Mouse (Mus musculus): ENCODE measurements at regions not wholly inside any gene's neighbourhood (a gene's known extent, or its start where the extent isn't known, plus 50 kb on each side); places are given as distances from the start of the nearest gene placed in this dataset.

DNA sequence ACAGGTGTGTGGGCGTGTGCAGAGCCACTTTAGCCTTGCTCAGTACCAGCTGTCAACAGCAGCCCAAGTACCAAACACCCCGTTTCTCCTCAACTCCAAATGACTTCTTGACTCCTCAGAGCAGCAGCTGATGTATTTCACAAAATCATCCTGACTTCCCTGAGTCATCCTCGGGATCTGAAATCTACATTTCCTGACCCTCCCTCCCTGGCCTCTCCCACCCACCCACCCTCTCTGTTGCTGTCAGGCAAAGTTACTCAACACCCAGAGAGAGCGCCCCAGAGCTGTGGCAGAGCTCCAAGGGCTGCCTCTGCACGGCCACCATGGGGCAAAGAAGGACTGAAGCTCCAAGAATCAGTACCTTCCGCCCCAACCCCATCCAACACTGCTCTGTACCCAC is 83.5 kb upstream of the Cyp1b1 start:
- no peak for DNase-seq

DNA sequence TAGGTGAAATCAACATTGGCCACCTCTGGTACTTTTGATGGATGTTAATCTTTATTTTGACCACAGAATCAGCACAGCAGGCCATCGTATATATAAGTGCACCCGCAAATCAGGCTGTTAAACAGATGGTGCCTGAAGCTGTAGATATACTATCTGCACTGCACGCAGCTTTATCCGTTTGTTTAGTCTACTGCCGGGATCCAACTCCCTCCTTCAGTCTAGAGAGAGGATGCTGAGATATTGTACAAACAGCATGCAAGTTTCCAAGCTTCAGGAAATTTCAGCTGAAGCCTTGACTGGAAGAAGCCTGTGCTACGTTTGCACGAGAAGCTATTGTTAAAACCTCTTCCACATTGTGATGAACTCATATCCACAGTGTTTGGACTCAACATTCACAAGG is 75.3 kb upstream of the Cyp1b1 start:
- no peak for DNase-seq

DNA sequence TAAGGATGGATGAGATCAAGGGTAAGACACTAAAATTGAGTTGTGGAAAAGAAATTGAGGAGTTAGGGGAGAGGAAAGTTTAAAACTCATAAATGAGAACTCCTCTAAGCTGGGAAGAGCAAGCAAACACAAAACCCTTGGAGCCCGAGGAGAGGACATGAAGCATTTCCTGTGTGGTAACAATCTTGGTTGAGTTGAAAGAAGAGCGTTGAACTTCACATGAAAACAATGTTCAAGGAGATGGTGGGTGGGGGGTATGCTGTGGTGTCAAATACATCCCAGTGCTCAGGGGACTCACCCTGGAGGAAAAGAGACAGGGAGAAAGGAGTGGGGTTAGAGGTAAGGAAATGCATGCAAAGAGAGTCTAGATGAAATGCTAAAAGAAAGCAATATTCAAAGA is 72.3 kb upstream of the Cyp1b1 start:
- DNase-seq, result no peak

DNA sequence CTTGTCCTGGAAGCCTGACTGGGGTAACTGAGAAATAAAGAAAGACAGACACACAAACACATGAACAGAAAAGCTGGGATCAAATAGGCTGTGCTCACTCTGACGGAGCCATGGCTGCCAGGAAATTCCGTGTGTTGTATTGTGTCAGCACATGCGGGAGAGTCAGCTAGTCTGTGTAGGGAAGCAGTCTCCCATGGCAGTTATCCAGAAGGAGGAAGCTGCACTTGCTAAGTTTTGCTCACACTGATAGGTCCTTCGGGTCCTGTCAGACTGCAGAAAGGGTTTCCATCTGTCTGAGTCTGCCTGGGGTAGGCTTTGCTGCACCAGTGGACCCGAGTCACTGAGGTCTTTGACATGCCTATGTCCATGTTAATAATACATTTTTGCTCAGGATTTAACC is 71.8 kb upstream of the Cyp1b1 start:
- DNase-seq, result no peak

DNA sequence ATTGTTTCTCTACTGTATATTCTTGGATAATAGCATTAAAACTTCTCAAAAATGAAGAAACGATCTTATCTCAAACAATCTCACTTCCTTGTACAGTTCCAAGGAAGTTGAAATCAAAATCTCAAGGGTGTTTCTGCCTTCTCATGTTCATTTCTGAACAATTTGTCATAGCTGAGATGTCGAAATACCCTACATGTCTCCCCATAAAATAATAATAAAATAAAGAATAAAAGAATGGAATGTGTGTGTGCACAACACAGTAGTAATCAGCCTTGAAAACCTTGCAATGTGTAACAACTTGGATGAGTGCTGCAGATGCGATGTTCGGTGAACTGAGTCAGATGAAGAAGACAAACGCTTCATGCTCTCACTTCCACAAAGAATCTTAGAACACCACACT is 71.4 kb upstream of the Cyp1b1 start:
- DNase-seq, result no peak

DNA sequence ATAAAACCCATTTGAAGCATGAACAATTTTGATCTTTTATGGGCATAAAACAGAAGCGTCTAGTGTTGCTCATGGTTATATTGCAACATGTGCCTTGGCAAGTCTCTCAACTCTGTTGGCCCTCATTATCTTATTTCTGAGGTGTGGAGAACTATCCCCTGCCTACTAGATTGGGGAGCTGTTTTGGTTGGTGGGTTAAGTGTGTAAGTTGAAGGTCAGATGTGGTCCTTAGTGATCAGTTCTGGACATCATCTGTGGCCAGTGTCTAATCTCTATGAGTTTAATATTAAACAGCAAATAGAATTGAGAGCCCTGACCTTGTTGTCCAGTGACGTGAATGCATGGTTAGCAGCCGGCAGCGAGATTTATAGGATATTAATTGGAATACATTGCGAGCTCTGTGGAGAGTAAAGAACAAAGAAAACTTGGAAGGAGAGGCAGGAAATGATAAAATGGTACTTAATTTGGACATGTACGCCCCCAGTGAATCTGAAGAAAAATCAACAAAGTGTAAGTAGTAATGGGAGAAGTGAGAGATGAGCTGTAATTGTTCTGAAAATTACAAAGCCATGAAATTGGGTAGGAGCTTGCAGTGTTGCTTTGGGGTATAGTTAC is 69.5 kb upstream of the Cyp1b1 start:
- no peak for DNase-seq

DNA sequence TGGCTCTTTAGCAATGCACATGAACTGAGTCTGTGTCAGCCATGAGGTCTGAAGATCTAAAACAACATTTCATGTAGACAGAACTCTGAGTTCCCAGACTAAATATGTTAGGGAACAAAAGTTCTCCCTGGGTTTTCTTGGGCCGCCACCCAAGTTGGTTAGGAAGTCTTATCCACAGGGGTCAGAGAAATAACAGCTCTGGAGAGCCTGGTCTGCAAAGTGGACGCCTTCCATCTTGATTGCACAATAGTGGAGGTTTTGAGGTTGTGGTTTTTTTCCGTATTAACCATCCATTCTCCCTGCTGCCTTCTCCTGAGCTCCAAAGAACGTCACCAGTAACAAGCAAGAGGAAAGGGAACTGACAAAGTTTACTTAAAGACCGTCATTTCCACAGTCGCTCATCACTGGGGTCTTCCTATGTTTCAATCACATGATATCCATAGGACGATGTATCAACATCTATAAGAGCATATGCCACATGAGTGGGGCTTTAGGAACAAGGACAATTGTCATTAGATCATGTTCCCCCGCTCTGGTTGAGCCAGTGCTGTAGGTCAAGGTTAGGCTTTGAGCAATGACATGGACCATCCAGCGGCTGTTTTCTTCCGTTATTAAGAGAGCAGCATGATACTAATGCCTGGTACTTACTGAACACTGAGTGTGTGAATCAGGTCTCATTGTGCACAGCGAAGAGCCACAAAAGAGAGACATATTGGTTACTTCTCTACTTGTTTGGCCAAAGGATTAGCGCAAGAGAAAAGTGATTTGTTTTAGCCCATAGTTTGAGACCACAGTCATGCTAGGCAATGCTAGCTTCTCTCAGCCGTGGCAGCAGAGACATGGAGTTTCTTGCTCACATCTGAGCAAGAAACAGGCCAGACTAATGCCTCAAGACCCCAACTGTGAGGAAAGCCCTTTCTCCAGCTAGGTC is 67.1 kb upstream of the Cyp1b1 start:
- no peak for DNase-seq

DNA sequence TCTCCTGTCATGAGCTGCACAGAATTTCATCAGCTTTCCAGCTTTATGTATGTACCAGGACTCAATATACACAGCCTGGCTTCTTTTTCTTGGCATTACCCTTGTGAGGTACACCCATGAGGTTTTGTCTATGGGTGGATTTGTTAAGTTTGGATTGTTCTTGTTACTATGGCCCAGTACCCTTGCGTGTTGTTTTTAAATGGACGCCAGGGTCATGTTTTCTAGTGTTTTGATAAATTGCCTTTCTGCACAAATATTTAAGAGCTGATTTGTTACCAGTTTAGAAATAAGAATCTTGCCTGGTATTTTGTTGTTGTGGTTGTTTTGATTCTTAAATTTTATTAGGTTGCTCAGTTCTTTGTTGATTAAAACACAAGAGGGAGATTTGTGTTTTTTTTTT is 66.4 kb upstream of the Cyp1b1 start:
- DNase-seq, result no peak

DNA sequence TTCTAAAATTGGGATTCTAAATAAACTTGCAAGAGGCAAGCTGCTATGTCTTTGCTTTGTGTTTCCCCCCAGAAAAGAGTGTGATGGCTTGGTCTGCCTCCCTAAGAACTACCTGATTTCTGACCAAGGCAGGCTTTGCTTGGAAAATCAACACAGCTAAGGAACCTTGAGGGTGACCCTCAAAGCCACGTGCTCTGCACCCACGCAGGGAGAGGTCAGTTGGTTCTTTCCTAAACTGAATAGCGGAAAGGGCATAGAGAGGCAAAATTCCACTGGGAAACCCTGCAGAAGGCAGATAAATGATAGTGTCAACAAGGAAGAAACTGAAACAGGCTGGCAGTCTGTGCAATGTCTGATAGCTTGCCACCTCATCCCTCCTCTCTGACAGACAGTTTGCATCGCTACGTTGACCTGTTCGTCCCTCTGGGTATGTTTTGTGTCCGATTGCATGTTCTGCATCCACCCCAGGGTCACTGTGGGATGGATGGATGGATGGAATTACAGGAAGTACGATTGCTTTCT is 63.1 kb upstream of the Cyp1b1 start:
- no peak for DNase-seq

DNA sequence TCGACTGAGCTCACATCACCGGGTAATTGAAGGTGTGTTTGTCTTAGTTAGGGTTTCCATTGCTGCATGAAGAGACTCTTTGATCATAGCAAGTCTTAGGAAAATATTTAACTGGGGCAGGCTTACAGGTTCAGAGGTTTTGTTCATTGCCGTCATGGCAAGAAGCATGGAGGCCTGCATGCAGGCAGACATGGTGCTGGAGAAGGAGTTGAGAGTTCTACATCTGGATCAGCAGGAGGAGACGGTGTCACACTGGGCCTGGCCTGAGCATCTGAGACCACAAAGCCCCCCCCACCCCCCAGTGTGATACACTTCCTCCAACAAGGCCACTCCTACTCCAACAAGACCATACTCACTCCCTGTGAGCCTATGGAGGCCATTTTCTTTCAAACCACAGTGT is 61.3 kb upstream of the Cyp1b1 start:
- no peak for DNase-seq

DNA sequence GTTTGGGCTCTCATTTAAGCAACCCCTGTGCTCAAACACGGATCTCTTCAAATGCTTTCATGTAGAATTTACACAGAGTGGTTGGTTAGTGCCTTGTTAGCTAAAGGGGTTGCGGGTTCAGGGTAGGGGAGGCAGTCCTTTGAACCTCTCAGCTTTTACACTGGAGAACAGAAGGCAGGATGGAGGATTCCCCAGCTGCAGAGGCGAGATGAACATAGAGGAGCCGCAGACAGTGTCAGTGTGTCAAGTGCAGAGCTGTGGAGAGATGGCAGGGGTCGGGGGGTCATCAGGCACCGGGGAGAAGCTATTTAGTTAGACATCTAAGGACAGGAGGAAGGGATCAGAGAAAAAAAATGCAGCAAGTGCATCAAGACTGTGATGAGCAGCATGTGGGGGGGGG is 60.4 kb upstream of the Cyp1b1 start:
- no peak for DNase-seq

DNA sequence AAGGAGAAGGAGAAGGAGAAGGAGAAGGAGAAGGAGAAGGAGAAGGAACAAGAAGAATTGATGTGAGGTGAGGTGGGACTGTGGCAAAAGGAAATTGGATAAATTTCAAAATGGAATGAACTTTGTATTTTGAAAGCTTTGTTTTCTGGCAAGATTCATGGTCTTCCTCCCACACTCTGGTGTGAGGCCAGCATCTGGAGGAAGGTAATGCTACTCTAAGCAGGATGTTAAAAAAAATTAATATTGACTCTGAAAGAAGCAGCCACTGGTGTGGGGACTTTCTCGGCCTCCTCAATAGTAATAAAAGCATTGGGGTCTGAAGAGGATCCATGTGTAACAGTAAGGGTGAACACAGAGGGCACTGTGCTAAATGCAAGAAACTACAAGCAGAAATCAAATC is 59.4 kb upstream of the Cyp1b1 start:
- DNase-seq, result no peak

DNA sequence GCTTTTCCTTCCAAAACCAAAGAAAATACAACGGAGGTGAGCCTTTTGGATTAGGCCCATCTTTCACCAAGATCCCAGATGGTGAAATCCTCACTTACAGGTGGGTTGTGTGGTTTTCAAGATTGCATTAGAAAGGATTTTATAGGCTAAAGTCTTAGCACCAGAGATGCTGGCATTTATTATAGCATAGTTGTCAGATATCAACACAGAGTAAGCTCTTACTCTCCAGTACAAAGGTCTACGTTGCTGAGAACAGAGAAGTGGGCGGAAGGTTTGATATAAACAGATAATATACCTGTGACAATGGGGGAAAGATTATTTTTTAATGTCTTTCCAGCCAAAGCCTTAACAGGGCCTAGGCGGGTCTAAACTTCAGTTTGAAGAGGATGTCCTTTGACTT is 57.4 kb upstream of the Cyp1b1 start:
- DNase-seq, result no peak

DNA sequence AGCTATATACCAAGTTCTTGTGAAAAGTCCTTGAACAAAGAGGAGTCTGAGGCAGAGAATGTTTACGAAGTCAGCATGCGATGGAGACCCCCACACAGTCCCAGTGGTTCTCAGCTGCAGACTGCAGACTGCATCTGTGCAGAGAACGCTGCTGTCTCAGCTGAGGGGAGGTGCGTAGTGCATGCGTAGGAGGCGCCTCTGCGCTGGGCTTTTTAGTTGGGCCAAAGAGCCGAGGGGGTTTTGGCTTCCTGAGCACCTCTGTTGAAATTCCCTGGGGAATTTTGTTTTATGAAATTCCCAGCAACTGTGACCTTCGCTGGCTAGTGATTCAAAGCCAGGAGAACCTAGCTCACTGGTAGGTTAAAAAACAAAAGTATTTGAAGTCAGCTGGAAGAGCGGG is 56.9 kb upstream of the Cyp1b1 start:
- DNase-seq, result peak; percentile 12

DNA sequence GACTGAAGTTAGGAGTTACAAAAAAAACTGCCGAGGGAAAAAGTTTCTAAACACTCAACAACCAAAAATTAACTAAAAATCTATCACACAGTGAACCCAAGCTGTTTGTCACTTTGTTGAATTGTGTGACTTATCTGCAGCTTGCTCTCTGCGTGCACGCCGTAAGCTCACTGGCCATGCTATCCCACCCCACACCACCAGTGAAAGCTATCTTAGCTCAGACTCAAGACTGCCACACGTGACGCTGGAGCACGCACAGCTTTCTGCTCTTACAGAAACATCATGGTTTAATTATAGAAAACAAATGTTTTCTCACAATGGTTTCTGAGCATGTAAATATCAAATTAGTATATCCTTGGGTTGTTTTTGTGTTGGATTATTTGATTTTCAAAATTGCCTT is 56.0 kb upstream of the Cyp1b1 start:
- DNase-seq, result no peak

DNA sequence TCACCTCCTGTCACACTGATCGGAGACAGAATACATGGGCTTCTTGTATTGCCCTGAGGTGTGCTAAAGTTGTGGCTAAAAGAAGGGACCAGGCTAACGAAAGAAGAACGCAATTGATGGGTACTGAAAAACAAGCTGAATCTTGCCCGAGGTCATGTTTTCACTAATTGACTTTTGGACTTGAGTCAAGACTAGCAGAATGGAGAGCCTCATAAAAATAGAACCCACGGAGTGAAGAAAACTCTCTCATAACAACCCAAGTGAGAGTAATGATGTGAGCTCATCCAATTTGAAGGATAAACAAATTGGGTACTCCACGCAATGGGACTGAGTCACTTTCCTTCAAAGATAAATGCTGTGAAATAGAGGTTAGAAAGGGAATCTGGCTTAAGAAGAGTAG is 55.0 kb upstream of the Cyp1b1 start:
- no peak for DNase-seq

DNA sequence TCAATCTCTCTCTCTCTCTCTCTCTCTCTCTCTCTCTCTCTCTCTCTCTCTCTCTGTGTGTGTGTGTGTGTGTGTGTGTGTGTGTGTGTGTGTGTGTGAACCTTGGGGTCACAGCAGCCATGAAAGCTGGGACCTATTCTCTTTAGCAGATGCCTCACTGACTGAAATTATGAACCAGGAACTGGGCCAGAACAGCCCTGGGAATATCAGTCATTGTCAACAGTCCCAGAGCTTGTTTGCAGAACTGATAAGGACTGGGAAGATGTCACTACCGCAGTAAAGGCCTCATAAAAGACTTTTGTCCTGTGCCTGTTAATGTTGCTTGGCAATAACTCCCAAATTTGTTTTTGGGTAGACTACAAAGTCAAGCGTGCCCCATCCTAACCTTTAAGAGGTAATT is 53.2 kb upstream of the Cyp1b1 start:
- DNase-seq, result no peak

DNA sequence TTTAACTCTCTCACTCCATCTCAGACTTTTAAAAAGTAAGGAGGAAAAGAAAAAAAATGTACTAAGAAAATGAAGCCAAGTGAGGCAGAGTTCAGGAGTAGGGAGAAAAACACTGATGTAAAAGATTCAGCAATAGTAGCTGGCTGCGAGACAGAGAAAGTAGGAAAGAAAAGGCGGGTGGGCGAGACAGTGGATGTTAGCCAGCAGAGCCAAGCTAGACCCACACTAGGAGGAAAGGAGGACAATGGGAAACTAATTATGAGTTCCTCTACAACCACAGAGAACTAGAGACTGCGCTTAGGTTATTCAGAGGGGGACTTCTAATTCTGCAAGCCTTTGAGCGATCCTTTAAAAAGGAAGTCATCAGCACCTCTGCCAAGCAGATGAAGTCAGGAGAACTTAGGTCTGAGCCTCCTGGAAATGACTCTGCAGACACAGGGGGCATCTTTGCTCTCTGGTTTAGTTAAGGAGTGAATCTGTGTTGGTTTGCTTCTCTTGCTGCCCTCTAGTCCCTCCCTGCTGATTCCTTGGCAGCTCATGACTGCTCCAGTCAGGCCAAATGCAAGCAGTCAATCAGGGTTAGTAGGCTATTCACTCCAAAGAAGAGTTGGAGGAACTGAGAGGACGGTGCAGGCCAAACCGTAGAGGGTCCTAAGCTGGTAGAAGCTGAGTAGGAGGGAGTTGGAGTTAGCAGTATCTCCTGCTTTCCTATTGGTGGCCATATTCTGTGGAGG is 50.4 kb upstream of the Cyp1b1 start:
- DNase-seq, result no peak
